Mouse (Mus musculus): ENCODE measurements at regions not wholly inside any gene's neighbourhood (a gene's known extent, or its start where the extent isn't known, plus 50 kb on each side); places are given as distances from the start of the nearest gene placed in this dataset.

DNA sequence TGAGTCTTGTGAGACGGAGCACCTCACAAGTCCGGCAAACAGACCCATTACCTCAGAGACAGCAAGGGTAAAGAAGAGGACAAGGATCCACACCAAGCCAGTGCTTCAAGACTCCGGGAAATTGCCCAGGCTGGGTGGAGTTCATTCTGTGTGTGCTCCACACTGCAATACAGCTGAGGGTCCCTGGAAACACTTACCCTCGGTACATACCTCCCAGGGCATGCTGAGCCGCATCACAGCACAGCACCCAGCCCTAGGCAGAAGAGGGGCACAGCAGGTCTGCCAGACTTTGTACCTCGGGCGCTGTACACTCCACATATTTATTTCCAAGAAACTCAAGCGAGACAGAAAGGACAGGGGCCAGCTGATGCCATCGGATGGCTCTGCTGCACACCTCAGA is 54.5 kb upstream of the Cmc1 start:
- no peak for DNase-seq

DNA sequence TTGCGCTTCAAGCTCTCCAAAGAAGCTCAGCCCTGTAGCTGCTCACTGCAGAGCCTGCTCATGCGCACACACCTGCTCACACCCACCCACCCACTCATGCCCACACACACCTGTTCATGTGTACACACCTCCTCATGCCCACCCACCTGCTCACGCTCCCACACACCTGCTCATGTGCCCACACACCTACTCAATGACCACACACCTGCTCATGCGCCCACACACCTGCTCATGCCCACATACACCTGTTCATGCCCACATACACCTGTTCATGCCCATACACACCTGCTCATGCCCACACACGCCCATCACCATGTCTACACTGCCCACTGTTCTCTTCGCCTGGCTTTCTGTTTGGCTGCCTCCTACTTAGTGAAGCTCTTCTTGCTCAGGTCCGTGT is 56.5 kb upstream of the Cmc1 start:
- DNase-seq = no peak

DNA sequence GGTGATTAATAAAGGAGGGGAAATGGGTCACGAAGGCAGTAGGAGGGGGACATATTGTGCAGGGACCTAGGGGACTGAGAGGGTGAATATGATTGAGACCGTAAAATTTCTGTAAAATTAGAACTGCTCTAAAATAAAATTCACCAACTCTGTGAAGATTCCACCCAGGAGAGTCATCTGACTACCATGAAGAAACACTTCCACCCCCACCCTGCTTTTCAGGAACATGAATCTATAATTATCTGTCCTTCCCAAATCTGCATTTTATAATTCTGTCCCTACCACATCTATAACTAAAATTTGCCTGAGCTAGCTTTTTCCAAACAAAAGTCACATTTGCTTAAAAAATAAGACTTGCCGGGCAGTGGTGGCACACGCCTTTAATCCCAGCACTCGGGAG is 69.7 kb upstream of the Cmc1 start:
- no peak for DNase-seq

DNA sequence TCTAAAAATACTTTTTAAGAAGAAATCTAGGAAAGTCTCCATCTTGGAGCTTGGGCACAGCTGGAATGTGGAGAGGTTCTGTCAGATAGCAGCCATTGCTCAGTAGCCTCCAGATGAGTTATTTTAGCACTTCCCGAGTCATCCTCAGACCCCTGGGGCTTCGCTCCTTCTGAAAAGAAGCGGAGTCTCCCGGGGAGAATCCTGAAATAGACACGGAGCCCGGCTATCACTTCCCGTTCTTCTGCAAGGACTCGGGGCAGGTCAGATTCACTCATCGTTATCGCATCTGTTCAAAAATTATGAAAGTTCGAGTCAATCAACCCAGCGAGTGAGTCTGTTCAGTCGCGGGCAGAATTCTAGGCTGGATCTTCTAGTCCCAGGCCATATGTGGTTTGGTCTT is 71.2 kb upstream of the Cmc1 start:
- no peak for DNase-seq

DNA sequence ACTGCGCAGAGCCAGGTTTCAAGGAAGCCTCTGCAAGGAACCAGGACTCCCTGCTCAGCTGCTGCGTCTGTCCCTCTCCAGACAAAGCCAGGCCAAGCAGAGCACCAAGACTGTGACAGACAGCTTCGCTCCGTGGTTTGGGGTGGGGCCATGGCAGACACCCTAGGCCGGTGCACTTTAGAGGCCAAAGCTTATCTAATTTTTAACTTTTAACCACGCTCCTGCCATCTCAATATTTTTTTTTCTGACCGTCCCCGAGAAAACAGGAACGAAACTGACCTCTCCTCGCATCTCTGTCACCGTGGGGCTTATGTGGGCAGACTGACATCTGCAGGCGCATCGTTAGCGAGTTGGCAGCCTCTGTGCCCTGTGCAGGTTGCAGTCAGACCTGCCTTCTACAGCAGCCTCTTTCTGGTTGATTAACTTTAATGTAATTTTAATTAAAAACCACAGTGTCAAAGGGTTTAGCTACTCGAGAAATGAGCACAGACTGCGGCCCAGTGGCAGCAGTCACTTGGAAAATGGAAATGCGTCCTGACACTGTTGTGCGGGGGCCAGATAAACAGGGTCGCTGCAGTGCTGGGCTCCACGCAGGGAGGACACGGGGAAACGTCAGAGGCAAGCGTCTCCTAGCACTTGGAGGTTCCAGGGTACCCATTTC is 77.6 kb upstream of the Cmc1 start:
- DNase-seq = no peak

DNA sequence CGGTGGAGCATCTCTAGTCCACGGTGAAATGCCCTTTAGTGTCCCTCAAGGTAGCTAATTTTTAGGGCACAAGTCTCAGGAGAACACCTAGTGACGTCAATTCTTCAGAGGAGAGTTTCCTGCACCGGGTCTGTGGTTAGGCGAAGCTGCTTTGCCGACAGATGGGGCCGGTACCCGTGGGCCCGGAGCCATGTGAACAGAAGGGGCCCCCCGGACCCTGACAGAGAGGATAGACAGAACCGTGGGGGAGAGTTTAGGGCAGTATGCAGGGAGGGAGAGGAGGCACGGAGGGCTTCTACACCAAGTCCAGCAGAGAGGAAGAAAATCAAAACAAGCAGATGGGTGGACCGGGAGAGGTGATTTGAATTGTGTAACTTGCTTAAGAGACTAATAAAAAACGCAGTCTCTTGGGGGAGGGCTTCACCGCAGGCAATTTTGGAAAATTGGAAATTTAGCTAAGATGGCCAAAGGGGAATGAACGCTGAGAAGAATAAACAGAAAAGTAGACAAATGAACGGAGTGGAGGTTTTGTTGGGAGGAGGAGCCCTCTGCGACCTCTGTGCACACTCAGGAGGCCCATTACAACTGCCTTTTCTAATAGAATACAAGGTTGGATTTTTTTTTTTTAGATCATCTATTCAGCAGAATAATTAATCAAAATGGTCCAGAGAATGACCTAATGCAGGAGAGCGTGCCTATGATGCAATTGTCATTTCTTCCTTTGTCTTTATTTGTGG is 78.9 kb upstream of the Cmc1 start:
- no peak for DNase-seq

DNA sequence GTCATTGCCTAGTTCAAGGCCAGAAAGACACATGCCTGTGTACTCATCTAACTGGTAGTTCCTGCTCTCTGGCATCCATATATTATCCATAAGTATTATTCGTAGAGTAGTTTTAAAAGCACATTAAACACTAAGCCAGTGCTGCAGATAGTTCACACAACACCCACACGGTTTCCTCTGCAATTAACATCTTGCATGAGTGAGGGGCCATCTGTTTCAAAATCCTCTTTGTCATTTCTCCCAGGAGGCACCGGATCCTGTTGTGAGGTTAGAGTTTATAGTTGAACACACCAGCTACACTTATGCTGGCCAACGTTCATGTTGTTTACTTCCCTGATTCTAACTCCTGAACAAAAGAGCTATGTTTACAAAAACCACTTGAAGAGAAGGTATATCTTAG is 90.7 kb upstream of the Cmc1 start:
- DNase-seq = no peak

DNA sequence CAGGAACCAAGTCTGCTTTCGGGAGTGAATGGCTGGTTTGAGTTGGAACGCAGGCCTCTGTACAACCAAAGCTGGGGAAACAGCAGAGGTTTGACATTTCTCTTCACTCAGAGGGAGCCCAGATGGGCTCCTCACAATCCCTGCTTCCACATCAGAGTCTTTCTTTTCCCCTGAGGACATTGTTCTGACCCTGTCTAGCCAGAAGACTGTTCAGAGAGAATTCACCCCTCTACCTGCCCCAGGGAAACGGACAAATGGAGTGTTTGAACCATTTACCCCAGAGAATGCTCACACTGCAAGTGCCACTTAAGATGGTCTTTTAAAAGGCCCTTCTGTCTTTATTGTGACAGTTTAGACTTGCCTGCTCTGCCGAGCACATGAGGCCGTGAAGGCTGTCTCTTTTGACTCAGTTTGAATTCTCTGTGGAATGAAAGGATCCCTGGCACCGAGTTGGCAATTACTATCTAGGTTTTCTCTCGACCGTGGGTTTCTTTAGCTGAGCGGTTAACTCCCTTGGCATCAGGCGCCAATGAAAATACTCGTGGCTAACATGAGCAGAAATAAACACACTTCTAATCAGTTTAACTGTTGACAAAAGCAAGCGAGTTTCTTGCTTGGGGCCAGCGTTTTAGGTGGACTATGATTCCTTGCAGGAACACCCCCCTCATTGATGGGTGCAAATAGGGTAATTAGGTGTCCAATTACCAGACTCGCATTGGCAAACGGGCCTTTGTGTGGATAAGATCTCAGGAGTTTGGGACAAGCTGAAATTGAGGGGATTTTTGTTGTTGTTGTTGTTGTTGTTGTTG is 97.0 kb upstream of the Cmc1 start:
- DNase-seq = no peak

DNA sequence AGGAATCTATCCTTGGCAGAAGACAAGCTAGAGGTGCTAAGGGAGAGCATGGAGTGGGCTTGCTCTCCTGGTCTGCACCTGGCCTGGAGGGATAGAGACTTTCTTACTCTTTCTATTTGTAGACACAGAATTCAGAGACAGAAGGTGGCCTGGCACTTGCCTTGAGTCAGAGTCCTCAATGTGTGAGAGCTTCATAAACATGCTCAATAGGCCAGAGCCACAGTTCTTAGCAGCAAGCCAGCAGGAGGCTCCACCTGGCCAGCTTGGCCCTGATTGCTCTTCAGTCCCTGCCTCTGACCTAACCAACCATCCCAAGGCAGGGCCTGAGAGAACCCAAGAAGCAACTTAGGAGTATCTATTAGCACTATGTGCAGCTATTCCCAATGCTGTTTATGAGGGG is 103.9 kb upstream of the Cmc1 start:
- no peak for DNase-seq

DNA sequence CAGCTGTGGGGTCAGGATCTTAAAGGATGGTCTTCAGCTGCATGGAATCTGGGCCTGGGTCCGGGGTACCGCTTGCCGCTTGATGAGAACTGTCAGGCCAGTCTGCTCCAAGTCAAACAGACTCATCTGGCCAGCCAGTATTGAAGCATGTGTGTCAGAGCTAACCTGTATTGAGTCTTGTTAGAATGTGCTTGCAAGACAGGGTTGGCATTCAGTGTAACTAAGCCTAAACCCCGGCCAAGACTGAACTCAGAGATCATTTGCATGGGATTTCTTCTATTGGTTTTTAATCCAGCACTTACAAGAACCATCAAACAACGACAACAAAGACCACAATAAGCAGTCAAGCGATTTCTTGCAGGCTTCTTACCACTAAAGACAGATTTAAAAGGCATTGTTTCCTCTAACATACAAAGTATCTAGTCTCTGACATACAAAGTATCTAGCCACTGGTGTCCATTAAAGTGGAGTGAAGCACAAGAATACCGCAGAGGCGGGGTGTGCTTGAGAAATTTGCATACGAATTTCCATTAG is 105.3 kb upstream of the Cmc1 start:
- no peak for DNase-seq

DNA sequence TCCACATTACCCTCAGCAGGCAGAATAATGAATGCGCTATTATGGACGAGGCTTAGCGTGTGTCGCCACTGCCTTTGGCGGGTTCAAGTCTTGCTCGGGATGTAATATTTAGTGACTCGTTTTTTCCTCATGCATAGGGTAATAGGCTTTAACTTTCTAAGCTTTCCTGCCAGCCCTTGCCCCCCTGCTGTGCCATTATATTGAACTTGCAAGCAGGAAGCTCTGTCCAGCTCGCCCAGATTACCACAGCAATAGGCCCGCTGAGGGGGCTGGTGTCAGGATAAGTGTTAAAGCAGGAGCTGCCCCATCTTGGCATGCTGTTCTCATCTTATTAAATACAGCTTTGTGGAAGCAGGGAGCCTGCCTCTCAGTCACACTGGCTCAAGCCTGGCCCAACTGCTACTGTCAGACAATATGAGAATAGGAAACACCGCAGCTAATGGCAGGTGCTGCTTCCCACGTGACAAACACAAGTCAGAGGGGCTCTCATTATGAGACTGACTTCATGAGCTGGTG is 105.8 kb upstream of the Cmc1 start:
- DNase-seq = no peak

DNA sequence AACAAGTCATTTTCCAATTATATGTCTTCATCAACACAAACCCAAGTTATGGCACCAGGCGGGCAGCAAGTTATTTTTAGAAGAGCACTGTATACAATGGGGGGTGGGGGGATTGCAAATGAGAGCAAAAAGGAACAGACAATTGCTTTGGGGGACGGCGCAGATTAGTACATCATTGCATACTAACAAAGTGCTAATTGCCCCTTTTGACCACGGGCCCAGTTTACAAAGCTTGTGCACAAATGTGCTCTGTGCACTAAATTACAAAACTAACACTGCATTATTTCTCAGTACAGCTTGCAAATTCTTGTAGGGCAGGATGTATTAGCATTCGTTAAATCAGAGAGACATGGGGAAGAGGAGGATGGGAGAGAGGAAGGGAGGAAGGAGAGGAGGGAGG is 116.3 kb upstream of the Cmc1 start:
- DNase-seq = no peak

DNA sequence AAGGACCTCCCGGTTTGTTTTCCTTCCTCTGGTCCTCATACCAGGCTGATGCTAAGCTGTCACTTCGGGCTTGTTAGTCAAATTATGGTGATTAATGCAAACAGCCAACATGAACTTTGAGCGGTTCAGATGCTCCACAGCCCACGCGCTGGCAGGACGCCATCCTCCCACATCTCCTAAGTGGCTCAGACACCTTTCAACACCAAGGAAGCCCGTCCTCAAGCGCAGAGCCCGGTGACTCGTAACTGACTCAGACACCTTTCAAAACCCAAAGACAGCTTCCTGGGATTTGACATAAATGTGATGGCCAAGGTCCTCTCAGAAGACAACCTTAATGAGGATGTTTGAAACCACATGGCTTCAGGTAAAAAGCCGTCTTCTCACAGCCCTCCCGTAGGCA is 121.7 kb upstream of the Cmc1 start:
- DNase-seq = no peak

DNA sequence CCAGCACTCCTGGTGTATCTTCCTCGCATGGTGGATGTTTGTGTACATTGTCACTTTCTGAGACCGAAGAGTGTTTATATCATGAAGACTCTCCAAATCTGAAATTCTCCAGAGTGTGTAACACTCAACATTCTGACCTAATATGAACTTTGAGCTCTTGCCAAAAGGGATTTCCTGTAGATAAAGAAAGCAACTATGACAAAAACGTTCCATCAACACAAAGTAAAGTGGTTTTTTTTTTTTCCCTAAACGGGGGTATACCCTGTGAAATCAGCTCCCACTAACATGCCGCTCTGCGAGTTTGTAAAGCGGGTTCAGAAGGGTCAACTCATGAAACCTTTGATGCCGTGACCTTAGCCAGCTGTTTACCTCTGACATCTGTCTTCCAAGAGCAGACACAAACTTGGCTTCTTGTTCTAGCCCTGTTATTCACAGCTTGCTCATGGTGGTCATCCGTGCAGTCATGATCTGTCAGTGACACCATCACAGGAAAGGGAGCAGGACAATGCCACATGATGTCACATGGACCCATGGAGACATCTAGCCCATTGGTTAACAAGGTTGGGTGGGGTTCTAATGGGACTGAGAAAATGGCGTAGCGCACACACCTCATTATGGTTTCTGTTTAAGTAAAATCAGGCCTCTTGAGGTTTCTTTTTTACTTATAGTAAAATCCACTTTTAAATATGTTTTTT is 122.9 kb upstream of the Cmc1 start:
- DNase-seq = peak; percentile 24

DNA sequence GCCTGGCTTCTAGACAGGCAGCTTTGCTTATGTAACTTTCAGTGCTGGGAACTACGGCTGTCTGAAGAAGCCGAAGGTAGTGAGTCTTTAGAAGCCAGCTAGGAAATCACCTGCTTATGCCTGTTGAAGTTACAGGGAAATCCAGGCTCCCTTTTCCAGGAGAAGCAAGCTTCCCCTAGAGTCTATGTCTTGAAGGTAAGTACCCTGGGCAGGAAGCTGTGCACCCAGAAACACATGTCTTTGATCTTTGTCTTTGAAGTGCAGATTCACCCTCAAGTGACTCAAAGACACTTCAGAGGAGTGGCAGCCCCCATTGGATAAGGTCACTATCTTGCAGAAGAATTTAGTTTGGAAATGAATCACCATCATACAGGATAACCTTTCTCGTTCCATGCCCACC is 135.5 kb upstream of the Cmc1 start:
- DNase-seq = peak; percentile 10

DNA sequence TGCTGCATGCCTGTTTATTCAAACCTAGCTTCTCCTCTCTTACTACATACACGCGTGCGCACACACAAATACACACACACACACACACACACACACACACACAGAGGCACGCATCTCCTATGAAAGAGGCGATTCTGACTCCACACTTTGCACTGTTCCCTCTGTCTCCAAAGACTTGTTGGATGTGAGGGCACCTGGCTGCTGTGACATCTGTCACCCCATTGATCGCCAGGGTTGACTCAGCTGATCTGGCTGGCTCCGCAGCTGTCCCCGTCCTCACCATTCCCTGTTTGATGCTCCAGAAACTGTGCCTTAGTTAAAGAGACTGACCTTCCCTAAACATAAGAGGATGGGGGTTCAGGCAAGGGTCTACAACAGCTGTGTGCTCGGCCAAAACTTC is 137.6 kb upstream of the Cmc1 start:
- DNase-seq = no peak

DNA sequence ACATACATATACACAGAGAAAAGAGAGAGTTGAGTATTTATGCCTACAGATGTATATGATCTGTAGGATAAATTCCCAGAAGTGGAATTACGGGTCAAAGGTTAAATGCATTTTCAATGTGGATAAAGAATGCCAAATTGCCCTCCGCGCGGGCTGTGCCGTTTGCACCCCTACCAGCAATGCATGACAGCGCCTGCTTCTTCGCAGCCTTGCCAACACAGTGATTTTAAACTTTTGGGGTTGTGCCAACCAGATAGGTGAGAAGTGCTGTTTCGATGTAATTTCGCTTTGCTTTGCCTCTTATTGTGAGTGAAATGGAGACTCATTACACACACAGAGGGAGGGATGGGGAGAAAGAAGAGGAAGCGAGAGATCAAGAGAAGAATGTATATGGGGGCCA is 142.9 kb upstream of the Cmc1 start:
- no peak for DNase-seq

DNA sequence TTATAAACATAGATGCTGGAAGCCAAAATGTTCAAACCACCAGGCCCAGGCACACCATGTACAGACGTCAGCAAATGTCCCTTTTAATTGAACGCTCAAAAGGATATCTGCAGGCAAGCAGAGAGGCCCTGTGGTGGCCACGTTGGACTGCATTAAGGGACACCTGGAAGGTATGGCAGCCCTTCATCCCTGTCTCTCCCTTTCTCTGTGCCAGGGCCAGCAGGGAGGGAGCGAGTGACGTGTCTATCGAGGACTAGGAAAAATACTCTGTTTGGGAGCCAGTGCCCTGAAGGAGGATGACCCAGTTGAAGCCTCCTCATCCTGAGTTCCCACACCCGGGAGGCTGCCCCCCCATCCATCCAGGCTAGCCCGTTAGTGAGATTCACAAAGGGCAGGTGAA is 144.0 kb upstream of the Cmc1 start:
- DNase-seq = no peak

DNA sequence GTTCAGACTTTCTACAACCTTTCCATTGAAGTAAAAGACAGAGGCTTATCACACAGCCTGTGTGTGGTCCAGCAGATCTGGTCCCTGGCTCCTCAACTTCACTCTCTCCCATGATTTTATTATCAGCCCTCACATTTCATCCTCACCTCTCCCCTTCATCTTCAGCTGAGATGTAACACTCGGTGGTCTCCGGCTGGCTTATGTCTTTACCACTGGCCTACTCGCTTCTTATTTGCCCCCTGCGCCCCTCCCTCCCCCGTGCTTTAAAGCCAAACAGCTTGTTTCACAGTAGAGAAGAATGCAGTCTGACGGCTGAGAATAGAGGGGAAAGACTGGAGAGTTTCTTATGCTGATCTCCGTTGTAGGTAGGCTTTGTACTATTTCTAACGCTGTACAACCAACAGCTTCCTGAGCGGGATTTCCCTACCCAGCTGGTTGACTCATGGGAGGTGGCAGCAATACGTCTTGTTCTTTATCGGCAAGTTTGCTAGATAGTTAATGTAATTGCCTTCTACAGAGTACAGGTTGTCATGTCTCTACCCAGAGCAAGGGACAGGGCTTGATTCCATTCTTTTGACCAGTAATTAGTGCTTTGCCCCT is 152.9 kb upstream of the Cmc1 start:
- DNase-seq = no peak

DNA sequence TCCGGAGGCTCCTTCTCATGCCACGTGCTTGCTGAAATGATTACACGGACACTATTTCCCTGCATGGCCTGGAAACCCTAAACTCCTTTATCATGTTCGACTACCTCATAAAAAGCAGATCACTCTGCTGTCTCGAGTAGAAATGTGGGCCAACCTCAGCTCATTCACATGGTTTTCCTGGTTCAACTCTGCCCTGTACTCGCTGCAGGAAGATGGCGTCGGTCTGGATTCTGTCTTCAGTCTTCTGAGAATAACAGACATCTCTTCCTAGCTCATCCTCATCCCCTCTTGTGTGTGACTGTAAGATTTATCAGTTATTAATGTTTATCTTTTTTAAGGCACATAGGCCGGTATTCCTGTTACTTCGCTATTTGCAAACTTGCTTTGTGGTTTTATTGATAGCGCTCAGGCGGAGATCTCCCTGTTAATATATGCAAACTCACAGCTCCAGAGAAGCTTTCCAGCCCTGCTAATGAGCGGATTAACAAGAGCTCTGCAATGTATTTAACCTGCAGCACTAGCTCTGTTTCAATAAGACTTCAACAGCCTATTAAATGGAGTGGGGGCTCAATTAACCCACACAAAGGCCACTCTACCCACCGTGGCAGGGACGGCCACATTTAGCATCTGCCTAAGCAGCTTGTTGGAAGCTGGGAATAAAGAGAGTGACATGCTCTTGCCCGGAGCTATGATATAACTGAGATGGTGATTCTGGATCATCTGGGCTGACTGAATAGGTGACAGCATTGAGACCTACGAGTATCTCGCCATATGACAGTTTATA is 159.5 kb upstream of the Eomes start:
- DNase-seq = no peak

DNA sequence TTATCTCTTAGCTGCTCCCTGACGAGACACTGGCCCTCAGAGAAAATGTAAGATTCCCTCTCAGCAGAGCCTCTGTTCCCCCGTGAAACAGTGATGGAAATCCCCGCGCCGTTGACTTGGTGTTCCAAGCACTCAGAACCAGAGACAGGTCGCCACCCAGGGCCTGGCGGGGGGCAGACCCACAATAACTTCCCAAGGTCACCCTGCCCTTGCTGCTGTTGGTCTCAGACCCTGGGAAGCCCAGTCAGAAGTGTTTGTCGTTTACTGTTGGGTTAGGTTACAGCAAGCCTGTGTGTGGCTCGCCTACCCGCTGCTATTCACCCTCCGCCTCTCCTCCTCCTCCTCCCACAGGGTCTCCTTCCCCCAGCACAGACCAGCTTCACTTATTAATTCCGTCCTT is 154.2 kb upstream of the Eomes start:
- DNase-seq = no peak
